Mouse (Mus musculus) liver, embryonic 14.5 days (tissue): ENCODE measurements around the gene Gm12184.

Experiments
- CTCF ChIP-seq: IDR thresholded peaks from 2 replicates; pipeline ENCODE4 v1.5.1; 2016; ENCODE audit warnings: antibody characterized with exemption, low read depth, control low read depth
- EP300 ChIP-seq: IDR thresholded peaks from 2 replicates; pipeline ENCODE4 v1.6.1; 2016; ENCODE audit warnings: antibody characterized with exemption, low read depth

DNA sequence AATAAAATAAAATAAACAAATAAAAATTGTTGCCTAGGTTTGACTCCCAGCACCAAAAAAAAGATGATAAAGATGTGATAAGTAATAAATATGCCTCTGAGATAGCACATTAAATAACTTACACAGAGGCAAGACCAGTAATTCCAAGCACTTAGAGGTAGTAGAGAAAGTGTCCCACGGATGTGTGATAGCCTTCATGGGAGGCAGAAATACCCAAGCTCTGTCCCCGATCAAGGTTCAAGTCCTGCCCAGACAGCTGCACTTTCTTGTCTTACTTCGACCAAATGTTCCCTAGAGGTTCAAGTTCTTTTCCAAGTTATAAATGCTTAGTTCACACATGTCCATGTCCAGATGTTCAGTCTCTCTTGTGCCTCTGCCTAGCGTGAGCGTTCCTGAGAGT is 37.2 kb downstream of the Gm12184 start:
- no peak for TF ChIP-seq CTCF
- no peak for TF ChIP-seq EP300
